Mouse (Mus musculus): ENCODE measurements at regions not wholly inside any gene's neighbourhood (a gene's known extent, or its start where the extent isn't known, plus 50 kb on each side); places are given as distances from the start of the nearest gene placed in this dataset.
A peak's percentile ranks its signal among the peaks of the same experiment; 100 is the strongest.
"Not testable (repeated sequence)": the region's sequence is repeated elsewhere in the genome, so short reads cannot be mapped to it uniquely, and the experiment has no call there.

DNA sequence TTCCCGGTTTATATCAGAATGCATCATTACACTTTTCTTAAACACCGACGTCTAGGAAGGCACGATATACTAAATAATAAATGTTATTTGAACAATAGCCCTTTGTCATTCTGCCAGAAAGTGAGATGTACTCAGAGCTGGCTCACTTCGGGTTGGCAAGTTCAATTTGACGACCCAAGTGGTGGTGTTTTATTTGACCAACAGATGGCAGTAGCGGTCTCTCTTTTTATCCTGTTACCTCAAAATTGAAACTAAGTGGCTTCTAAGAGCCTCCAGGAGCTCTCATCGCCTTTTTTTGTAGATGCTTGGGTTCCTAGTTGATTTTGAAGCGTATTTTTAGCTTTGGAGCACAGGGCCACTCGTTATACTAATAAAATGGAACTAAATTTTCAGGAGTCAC lies 66.7 kb upstream of the Chmp2b start:
- peak; percentile 11 to 36 for DNase-seq (ENCODE audit: low spot score in 2 of 2)

DNA sequence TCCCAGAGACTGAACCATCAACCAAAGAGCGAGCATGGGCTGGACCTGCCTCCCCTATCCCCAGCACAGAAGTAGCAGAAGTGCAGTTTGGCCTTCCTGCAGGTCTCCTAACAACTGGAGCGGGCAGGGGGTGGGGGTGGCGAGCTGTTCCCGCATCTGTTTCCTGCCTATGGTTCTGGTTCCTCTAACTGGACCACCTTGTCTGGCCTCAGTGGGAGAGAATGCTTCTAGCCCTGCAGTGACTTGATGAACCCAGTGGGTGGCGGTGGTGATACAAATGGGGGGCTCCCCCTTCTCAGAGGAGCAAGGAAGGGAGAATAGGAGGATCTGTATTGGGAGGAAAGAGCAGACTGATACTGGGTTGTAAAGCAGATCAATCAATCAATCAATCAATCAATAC lies 69.2 kb upstream of the Chmp2b start:
- no peak for DNase-seq (ENCODE audit: low spot score in 2 of 2)

GRCm38 (mm10) chr16:65646741-65647140 lies 84.2 kb upstream of the Chmp2b start:
- DNase-seq (ENCODE audit: low spot score in 2 of 2), result not testable (repeated sequence)

GRCm38 (mm10) chr16:65649061-65649460 lies 86.5 kb upstream of the Chmp2b start:
- no peak for DNase-seq (ENCODE audit: low spot score in 2 of 2)

GRCm38 (mm10) chr16:65655490-65655889 lies 93.0 kb upstream of the Chmp2b start:
- no peak for DNase-seq (ENCODE audit: low spot score in 2 of 2)

DNA sequence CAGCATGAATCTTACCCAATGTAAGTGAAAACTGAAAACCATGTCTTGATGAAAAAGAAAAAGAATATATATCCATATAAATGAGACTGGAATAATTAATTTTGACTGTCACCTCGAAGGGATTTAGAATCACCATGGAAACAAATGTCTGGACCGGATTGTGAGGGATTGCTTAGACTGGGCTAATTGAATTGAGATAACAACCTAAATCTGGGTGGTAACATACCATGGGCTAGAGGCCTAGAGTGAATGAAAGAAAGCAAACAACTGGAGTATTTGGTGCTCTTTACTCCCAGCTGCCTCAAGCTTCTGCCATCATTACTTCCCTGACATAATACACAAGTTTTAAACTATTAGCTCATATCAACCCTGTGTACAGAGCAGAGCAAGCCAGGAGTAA lies 95.3 kb upstream of the Chmp2b start:
- DNase-seq (ENCODE audit: low spot score in 2 of 2), result no peak

GRCm38 (mm10) chr16:65664787-65665186 lies 102.3 kb upstream of the Chmp2b start:
- DNase-seq (ENCODE audit: low spot score in 2 of 2), result no peak

DNA sequence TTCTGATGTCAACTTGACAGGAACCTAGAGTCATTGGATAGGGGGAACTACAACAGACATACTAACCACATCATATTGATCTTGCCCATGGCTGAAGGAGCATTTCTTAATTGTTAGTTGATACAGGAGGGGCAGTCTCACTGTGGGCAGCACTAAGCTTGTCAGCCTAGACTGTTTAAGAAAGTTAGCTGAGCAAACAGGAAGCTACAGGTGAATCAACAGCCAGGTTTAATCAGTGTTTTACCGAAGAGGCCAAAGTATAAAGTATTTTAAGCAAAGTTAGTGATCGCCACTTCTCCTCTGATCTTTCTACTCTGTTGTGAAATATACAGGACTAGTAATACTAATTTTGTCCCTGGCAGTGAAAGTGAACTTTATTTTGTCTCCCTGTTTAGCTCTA lies 109.6 kb upstream of the Chmp2b start:
- DNase-seq (ENCODE audit: low spot score in 2 of 2), result no peak

DNA sequence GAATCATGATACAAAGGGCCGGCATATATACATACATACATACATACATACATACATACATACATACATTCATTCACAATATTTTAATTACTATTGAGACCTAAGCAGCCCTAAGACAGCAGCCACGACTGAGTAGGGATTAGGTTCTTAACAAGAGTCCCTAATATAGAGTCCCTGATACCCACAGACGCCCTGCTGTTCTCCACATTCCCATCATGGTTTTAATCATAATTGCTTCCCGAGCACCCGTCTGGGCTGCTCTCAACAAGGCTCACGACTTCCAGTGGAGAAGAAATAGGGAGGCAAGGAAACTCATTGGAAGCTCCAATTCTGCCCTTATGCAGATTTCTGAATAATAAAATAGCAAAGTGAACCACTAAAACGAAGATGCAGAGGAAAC lies 120.6 kb upstream of the Chmp2b start:
- DNase-seq (ENCODE audit: low spot score in 2 of 2), result no peak

DNA sequence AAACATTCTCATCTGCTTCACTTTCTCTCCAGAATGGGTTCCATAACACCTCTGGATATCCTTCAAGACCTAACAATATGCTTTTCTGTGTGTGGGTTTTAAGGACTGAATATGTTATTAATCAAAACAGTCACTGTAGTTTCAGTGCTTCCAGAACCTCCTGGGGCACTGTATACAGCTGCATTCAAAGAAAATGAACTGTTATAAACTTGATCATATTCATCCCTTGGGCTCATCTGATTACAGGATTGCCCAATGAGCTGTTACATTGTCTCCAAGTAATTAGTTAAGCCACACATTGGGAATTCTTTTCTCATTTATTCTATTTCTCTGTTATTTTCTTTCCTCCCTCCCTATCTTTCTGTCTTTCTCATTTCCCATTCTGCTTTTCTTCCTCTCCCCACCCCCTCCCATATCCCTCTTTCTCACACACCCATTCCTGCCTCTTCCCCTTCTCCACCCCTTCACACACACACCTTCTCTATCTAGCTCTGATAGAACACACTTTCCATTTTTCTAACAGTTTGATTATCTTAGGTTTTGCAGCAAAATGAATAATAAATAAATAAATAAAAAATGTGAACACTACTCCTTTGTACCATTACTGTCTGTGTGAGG lies 121.3 kb upstream of the Chmp2b start:
- DNase-seq (ENCODE audit: low spot score in 2 of 2), result no peak

DNA sequence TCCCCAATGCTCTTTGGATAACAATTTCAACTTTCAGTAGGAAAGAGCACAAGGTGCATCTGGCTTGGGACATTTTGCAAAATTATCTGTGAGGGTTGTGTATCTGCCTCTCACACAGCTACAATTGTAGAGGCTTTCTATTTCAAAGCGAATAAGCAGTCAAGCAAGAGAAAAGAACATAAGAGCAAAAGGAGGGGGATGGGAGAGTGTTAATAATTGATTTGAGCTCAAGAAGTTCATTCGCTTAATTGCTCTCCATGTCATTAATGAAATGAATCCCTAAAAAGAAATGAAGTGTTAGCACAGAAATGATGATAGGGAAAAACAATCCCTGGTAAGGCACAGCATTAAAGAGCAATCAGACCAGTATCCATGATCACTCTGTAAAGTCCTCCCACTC lies 121.4 kb upstream of the Vgll3 start:
- DNase-seq (ENCODE audit: low spot score in 2 of 2), result no peak

GRCm38 (mm10) chr16:65715631-65716030 lies 99.4 kb upstream of the Vgll3 start:
- no peak for DNase-seq (ENCODE audit: low spot score in 2 of 2)

- no peak for DNase-seq (ENCODE audit: low spot score in 2 of 2)
Observed at GRCm38 (mm10) chr16:65718791-65719472, 96.1 kb upstream of the Vgll3 start.

GRCm38 (mm10) chr16:65720953-65721352 lies 94.1 kb upstream of the Vgll3 start:
- DNase-seq (ENCODE audit: low spot score in 2 of 2), result no peak

DNA sequence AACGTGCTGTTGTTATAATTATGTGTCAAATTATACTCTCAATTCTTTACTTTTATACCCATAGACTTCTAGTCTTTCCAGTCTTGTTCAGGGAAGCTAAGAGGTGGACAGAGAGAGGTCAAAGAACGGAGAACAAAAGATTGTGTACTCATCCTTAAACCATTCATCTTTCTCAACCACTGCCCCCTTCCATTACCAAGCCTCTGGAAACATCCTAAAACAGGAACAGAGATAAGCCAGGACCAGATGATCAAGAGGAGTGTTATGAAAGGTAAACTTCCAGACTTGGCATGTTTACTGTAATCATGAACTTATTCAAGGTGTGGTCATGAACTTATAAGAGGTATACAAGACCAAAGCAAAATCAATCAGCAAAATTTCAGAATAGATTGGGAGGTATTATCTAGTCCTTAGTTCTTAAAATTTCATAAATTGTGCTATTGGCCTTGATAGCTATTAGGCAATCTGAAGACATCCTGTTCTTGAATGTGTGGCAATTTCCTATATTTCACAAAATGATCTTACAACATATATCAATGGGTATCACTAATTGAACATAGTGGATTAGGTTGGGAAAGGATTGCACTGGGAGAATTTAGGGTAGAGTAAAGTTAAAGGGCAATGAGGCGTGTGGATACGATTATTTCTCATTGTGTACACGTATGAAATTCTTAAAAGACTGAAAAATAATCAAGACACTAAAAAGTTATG lies 89.3 kb upstream of the Vgll3 start:
- DNase-seq (ENCODE audit: low spot score in 2 of 2), result no peak

DNA sequence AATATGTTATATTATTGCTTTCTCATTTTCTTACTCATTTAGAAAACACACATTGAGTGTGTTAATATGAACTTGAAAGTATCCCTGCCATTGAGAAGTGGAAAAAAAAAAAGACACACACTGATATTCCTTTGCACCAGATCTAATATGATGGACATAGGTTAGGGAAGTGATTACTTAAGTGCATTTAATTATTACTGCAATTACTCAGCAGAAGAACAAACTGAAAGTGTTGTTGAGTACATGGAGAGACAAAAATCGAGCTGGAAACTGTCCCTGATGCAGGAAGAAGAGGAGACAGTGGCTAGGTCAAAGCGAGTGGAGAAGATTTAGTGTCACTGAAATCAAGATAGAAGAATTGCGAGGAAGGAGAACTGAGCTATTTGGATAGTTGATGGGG lies 88.8 kb upstream of the Vgll3 start:
- DNase-seq (ENCODE audit: low spot score in 2 of 2), result no peak

GRCm38 (mm10) chr16:65729322-65729721 lies 85.7 kb upstream of the Vgll3 start:
- no peak for DNase-seq (ENCODE audit: low spot score in 2 of 2)

DNA sequence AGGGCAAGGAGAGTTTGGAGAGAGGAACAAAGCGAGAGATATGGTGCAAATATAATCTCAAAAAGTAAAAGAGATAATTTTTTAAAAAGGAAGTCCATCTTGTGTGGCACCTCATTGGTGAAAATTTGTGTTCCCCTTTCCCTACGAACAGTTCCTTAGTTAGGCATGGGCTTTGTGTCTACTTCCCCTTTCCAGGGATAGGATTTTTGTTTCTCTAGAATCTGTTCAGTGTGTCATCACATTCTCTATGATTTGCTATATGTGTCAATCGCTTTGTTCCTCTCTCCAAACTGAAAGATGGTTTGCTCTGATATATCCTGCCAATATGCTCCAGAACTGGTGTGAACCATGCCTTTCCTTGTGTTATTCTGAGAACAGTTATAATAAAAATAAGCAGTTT lies 75.4 kb upstream of the Vgll3 start:
- no peak for DNase-seq (ENCODE audit: low spot score in 2 of 2)

GRCm38 (mm10) chr16:65742951-65743350 lies 72.1 kb upstream of the Vgll3 start:
- no peak for DNase-seq (ENCODE audit: low spot score in 2 of 2)

- DNase-seq (ENCODE audit: low spot score in 2 of 2), result no peak
Observed at GRCm38 (mm10) chr16:65755667-65756066, 59.4 kb upstream of the Vgll3 start.

All from frontal cortex, postnatal 10 days (tissue).